Mouse (Mus musculus) left cerebral cortex, adult 9 months (tissue): ENCODE results near the gene Myh7.
"Not testable (repeated sequence)": the region's sequence is repeated elsewhere in the genome, so short reads cannot be mapped to it uniquely, and the experiment has no call there.

ENCODE experiments used
- DNase-seq, 2 experiments: peaks; one replicate each; pipeline ENCODE4 v3.0.0; 2022; ENCODE audit warnings: low spot score in 2 of 2

The Myh7 gene

DNA sequence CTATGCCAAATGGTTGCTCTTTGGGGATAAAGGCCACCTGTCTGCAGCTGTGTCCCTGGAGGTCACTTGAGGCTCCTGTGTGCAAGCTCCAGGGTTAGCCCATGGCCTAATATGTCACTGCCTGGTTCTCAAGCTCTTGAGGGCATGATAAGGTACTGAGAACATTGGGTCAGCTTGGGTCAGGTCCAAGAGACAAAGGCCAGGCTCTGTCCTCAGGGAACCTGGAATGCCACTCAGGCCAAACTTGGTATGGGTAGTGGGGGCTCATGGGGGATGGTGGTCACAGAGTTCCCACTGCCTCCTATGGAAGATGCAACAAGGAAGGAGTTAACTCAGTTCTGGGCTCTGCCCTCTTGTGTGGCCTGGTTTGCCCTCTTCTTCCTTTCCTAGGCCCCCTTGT is 26.1 kb downstream of the Myh7 start:
- no peak for DNase-seq

DNA sequence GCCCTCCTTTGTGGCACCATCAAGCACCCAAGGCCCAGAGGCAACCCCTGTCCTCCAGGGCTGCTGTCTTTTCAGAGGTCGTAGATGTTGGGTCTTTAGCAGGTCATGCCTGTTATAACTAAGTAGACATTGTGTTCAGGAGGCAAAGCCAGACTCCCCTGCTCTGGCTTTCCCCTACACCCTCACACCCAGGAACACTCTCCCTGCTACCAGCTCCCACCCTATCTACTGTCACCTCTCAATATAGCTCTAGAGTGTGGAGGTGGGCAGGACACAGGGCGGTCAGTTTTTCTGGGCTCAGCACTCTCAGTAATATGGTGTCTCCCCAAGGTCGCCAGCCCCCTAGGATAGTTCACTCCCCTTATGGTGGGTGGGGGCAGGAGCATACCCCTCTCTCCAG is 26.6 kb downstream of the Myh7 start:
- DNase-seq: no peak

DNA sequence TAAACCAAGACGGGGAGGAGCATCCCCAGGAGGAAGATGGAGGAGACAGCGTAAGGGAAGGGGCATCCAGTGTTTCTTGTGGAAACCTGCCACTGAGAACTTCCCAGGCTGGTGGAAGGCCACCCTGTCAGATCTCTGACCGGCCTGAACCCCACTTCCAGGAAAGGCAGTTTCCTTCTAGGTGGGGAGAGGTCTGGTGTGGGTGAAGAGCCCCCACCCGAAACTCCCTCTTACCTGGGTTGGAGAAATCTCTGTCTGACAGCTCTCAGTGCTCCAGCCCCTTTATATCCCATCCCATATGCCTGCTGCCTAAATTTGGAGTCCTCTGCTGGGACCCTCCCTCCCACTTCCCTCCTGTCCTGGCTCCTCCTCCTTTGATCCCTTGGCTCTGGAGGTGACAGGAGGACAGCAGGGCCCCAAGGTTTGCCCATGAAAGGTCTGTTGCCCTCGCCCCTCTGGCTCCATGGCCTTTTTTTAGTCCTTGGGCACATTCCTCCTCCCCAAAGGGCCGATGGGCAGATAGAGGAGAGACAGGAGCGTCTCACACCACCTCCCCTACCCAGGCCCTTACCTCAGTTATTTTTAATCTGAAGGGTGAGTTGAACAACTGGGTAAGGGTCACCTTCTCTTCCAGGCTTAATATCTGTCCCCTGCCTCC is 28.0 kb downstream of the Myh7 start, which contains the start of gene Myh6:
Gene Myh6 (minus strand): TSS at position 608 of the 658 bp plus-strand sequence.
- no peak for DNase-seq

DNA sequence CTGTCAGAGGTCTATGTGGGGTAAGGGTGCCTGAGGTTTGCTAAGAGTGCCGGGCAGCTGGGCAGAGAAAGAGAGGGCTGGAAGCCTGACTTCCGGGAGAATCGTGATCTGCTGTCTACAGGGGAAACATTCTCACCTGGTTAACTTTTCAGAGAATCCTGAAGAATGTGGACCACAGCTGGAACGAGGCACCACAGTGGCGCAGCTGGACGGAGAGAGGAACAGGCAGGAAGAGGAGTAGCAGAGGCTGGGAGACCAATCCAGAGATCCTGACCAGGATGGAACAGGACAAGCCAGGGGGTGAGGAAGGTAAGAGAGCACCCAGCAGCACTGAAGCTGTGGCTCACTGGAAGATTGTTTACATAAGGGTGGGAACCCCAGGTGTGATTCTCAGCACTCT is 28.8 kb downstream of the Myh7 start:
- no peak for DNase-seq

DNA sequence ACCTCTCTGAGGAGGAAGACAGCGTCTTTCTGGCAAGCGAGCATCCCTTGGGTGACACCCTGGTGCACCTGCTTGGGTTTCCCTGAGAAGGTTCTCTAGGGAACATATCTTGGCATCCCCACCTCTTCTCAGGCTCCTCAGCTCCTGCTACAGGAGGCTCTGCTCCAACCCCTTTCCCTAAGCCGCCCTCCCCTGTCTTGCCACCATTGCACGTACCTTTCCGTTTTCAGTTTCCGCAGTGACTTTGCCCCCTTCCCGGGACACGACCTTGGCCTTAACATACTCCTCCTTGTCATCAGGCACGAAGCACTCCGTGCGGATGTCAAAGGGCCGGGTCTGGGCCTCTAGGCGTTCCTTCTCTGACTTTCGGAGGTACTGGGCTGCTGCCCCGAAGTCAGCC is 29.4 kb downstream of the Myh7 start:
- DNase-seq: no peak

DNA sequence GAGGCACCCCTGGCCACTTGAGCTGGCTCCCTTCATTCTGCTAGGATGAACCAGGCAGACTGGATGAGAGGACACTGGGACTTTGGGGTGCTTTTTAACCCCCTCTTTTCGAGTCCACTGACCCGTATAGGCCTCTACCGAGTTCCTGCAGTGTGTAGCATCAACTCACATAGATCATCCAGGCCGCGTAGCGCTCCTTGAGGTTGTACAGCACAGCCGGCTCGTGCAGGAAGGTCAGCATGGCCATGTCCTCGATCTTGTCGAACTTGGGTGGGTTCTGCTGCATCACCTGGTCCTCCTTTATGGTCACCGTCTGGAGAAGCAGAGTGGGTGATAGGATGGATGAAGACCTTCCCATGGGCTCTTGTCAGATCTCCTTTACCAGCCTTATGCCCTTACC is 30.7 kb downstream of the Myh7 start:
- DNase-seq: no peak

DNA sequence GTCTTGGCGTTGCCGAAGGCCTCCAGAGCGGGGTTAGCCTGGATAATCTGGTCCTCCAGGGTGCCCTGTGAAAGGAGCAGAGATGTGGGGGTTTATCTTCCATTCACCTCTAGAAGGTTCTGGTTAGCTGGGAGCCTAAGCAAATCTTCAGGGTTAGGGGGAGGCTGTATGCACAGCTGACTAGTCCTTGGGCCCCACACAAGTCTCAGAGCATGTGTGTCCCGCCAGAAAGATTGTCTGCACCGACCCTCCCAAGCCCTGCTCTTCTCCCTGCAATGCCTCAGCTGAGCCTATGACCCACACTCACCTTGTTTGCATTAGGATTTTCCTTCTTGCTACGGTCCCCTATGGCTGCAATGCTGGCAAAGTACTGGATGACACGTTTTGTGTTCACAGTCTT is 31.7 kb downstream of the Myh7 start:
- no peak for DNase-seq

DNA sequence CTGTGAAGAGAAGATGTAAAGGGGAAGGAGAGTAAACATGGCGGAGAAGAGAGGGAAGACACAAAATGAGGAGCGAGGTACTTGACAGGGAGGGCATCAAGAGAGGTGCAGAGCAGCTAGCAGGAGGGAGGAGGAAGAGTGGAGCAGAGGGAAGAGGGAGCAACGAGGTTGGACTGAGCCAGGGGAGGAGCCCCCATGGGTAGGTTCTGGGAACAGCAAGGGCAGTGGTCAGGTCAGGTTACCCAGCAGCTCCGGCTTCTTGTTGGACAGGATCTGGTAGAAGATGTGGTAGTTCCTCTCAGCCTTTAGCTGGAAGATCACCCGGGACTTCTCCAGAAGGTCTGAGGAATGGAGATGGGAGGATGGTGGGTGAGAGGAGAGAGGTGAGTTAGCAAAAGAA is 32.9 kb downstream of the Myh7 start:
- no peak for DNase-seq

DNA sequence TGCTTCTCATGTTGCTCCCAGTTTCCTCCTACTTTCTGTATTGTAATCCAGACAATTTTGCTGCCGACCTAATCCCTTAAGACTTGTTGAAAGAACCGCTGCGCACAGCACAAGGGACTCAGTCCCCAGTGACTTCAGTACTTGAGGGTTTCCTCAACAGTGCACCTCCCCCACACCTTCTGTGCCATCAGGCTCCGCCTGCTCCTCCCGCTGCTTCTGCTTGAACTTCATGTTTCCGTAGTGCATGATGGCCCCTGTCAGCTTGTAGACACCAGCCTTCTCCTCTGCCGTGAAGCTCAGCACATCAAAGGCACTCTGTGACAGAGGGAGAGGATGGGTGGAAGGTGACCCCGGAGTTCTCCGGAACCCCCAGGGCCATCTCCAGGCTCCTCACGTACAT is 33.7 kb downstream of the Myh7 start:
- peak in 1 of 2 experiments; percentile 14 for DNase-seq

DNA sequence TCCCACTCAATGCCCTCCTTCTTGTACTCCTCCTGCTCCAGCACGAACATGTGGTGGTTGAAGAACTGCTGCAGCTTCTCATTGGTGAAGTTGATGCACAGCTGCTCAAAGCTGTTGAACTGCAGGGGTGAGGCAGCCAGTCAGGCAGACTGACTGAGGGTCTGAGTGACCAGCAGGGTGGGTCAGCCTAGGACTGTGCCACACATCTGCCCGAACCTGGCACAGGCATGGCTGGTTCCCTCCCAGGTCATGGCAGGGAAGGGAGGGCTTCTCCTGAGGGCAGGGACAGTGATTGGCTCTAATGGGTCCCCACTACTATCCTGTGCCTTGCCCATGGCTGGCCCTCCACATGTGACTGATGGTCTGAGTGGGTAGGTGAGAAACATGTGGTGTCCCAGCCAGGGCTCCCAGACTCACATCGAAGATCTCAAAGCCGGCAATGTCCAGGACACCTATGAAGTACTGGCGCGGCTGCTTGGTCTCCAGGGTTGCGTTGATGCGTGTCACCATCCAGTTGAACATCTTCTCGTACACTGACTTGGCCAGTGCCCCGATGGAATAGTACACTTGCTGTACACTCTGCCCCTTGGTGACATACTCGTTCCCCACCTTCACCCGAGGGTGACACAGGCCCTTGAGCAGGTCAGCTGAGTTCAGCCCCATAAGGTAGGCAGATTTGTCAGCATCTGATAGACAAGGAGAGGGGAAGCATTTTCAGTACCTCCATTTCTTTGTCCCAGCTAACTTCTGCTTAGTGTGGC is 34.4 kb downstream of the Myh7 start:
- not testable (repeated sequence) for DNase-seq

DNA sequence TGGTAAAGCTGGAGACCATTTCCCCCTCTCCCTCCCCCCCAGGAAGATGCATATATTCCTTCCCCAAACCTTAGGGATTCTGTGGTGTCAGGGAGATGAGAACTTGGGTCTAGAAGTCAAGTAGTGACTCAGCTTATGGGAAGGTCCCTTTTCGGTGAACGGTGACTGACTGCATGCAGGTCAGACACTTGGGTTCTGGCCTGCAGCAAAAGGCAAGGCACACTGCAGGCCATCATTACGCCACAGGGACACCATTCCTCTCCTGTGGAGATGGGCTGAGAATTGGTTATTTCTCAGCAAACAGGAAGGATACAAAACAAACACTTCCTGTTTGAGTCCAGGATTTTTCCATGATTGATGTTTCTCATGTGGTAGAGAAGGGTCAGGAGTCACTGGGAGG is 35.2 kb downstream of the Myh7 start:
- no peak for DNase-seq

DNA sequence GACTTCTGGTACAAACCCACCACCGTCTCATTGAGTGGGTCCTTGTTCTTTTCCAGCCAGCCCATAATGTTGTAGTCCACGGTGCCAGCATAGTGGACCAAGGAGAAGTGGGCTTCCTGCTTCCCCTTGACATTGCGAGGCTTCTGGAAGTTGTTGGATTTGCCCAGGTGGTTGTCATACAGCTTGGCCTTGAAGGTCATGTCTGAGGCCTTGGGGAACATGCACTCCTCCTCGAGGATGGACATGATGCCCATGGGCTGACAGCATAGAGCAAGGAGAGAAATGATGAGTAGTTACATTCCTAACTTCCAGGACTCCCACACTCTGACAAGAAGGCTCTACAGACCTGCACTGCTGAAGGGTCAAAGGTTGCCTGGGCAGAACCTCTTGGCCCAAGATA is 35.9 kb downstream of the Myh7 start:
- no peak for DNase-seq

DNA sequence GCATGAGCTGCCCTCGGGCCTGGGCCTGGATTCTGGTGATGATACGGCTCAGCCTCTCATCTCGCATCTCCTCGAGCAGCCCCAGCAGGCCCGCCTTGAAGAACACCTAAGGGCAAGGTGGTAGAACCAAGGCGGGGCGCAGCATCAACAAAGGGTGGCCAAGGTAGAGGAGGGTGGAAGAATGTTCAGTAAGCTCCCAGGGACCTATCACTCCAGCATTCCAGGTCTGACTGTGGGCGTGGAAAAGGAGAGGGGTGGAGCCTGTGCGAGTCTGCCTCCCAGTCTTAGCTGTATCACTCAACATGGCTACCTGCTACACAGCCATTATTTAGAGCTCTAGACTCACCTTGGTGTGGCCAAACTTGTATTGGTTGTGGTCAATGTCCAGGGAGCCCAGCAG is 37.9 kb downstream of the Myh7 start:
- DNase-seq: no peak

DNA sequence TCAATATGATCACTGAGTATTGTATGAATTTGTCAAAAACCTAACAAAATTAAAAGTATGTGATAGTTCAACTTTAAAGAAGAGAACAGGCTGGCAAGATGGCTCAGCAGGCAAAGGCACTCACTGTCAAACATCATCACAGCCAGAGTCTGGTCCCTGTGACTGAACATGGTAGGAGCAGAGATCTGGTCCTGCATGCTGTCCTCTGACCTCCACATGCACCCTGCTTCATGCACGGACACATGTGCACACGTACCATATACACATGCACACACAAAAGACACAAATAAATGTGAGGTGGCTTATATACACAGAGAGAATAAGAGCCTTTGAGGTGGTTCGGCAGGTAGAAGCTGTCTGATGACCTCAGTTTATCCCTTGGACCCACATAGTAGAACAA is 38.9 kb downstream of the Myh7 start:
- DNase-seq: no peak

DNA sequence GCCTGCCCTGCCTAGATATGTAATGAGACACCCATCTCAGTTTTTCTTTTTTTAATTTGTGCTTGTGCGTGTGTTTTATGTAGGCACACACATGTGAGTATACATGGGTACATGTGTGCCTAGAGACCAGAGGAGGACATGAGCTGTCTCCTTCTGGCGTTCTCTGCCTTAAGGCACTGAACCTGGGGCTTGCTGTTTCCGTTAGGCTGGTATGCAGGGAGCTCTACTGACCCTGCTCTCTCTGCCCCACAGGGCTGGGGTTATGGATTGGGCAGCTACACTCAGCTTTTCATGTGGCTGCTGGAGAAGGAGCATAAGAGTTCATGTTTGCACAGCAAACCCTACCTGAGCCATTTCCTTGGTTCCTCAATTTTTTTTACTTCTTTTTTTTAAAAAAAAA is 40.0 kb downstream of the Myh7 start:
- DNase-seq: no peak

DNA sequence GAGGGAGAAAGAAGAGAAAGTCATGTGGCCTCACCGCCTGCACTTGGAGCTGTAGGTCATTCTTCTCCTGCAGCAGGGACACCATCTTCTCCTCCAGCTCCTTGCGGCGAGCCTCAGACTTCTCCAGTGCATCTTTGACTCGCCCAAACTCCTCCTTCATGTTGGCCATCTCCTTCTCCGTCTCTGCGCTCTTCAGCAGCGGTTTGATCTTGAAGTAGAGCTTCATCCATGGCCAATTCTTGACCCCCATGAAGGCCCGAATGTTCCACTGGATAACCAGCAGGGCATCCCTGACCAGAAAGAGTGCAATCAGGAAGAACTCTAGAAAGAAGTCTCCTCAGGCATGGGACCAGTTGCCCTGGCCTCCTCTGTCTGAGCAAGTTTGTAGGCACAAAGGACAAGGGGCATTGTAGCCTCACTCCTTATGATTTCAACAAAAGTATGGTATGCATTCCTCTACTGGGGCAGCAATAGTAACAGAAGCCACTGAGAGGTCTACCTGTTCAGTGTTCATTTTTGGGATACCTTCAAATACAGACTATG is 40.7 kb downstream of the Myh7 start:
- DNase-seq: no peak

DNA sequence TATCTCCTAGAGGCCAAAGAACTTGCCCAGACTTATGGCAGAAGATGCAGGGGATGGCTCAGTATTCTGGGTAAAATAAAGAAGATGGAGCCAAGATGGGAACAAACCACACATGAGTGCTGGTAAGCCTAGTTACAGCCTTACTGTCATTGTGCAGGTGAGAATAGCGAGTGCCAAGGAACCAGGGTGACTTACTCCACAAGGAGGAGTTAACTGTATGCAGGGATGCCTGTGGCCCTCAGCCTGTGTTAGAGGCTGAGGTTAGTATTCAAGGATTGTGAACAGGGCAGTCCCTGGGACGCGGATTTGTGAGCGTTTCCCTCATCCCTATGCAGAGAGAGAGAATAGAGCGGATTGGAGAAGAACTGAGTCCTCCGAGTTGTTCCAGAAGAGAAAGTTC is 42.8 kb downstream of the Myh7 start:
- no peak for DNase-seq

DNA sequence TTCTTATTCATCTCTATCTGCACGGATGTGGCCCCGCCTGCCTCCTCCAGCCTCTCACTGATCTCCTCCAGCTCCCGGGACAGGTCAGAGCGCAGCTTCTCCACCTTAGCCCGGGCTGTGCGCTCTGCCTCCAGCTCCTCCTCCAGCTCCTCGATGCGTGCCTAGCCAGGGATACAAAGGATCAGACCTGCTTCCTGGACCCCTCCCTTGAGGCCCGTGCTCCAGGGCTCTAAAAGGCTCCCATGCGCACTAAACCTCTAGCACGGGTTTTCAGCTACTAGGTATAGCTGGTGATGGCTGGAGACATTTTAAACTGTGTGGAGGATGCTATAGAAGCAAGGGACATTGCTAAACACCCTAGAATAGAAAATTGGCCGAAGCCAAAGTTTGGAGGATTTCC is 43.9 kb downstream of the Myh7 start:
- no peak for DNase-seq

DNA sequence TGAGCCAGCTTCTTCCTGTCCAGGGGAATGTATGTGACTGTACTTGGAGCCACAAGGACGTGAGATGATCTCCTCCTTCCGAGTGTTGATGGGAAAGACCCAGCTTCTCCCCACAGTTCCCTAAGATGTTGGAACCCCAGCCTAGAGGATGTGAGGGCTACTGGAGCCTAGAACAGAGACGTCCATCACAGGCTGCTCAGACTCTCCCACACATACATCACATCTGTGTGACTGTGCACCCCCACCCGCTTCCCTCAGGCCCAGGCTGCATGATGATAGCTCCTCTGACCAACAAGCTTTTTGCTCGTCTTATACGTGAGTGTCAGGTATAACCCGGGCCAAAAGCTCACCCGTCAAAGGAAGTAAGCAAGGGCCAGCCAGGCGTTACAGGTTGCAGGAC is 45.6 kb downstream of the Myh7 start:
- no peak for DNase-seq

DNA sequence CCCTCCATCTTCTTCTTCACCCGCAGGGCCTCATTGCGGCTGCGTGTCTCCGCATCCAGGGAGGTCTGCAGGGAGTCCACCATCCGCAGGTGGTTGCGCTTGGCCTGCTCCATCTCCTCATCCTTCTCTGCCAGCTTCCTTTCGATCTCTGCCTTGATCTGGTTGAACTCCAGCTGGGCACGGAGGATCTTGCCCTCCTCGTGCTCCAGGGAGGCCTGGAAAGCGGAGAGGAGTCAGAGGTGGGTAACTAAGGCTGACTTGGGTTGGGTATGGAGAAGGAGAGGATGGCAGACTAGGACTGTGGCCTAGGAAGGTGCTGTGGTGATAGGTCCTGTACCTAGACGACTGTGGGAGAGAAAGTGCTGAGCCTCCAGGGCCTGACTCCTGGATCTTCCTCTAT is 47.4 kb downstream of the Myh7 start:
- not testable (repeated sequence) for DNase-seq

DNA sequence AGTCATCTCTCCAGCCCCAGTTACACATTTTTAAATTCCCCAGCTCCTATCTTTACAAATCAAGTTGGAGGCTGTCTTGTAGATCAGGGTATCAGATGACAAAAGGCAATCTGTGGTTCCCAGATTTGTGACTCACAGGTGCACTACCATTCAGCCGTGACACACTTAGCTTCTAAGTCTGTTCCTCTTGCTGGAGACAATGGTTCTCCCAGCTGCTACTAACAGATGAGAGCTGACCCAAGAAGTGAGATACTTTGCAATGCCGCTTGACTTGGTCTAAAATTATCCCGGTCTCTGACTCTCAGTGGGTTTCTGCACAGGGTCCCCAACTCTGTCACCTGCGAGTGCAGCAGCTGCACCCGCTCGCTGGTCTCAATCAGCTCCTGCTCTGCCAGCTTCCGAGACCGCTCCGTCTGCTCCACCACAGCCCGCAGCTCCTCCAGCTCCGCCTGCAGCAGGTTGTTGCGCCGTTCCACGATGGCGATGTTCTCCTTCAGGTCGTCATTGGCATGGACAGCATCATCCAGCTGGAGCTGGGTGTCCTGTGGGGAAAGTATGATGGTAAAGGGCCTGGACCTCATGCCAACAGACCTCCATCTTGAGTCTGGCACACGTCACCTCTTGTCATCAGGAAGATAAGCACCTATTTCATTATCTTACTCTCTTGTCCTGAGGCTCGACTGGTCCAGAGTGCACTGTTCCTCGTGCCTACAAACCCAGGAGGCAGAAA is 48.3 kb downstream of the Myh7 start:
- no peak for DNase-seq

DNA sequence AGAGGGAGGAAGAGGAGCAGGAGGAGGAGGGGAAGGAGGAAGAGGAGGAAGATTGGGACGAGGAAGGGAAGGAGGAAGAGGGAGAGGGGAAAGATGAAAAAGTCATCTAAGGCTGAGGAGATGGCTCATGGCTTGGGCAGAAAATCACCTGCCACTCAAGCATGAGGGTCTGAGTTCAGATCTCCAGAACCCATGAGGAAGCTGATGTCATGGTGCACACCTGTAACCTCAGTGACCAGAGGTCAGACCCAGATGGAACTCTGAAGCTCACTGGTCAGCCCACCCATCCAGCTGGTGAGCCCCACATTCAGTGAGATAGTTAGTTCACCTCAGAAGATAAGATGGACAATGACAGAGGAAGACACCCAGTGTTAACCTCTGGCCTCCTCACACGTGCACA is 49.5 kb downstream of the Myh7 start:
- no peak for DNase-seq

DNA sequence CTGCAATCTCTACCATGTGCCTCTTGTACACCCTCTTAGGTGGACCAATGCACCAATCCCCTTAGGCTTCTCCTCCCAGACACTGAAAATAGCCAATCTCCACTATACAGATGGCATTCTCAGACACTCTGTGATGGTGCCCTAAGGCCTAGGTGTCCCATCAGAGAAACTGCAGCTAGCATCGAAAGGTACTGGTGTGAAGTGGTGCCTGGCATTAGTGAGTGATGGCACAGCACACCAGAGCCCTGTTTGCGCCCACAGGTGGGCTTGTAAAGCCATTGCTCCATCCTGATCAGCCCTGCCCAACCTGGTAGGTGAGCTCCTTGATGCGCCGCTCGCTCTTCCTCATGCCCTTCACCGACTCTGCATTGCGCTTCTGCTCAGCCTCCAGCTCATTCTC is 50.5 kb downstream of the Myh7 start:
- DNase-seq: no peak
